Mouse (Mus musculus): Measurements from ENCODE around the gene Olfr714. TPM values are rescaled to one million over a fixed set of nuclear protein-coding genes. Genes with fewer than 3 reads are reported as not detected.
"Not testable (repeated sequence)": the region's sequence is repeated elsewhere in the genome, so short reads cannot be mapped to it uniquely, and the experiment has no call there.

Gene Olfr714
- total RNA-seq (2021): not detected
- long read RNA-seq, experiment 1: 0 reads
- long read RNA-seq, experiment 2: 0 reads

DNA sequence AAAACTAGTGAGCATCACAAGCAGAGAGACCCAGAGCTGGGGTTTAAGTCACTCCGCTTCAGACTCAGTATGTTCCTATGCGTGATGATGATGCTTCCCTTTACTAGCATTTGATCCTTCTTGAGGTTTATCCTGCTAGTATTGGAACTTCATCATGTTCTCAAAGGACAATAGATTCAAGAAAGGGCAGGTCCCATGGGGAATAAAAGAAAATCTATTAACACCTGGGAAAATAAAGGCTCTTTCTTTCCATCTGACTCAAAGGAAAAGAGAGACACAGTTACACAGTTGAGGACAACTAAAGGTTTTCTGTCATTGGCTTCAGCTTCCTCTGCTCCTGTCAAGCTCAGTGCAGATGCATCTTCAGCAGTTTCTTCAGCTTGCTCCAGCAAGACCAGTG, at the start of gene Olfr714:
Olfr714 (plus strand) TSS at position 301 of the 400 bp plus-strand sequence.
- no peak for DNase-seq

DNA sequence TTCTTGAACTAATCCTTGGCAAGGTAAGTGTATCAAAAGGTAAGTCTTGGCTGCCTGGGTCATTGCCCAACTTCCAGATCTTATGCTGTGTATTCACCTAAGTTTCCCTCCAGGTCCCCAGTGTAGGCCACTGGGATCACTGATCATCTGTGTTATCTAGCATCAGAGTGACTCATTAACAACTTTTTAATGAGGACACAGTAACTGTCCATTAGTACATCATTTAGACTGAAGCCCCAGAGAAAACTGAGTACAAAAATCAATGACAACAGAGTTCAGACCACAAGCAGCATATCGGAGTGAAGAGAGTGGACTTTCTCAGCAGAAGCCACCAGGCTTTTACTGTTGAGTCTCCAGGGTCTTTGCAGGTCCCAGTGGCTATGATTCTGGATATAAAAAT, 39.9 kb upstream of the Olfr714 start, which contains the start of gene Olfr713:
Olfr713 (plus strand) TSS at position 301 of the 400 bp plus-strand sequence.
- no peak for DNase-seq

DNA sequence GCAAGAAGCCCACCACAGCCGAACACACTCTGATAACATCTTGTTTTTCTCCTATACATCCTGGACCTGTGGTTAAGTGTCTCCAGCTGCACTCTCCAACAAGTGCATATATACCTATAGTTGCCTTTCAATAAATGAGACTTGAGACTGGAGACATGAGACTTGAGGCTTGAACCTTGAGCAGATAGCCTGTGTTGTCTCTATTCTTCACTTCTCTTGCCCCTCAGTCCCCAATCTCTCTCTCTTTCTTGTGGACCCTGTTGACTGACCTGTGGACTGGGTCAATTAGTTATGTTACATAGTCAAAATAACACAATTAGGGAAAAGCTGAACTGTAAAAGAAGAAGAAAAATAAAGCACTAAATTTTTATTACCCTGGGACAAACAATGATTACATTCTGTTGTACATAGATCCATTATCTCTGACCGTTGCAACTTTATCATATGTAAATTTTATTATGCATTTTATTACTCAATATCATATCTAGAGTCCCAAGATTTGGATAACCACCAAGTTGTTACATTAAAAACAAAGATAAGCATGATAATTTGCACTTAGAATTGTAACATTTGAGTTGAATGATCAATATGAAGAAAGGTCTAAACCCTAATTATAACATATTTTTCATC, 30.7 kb upstream of the Olfr714 start:
- no peak for DNase-seq

DNA sequence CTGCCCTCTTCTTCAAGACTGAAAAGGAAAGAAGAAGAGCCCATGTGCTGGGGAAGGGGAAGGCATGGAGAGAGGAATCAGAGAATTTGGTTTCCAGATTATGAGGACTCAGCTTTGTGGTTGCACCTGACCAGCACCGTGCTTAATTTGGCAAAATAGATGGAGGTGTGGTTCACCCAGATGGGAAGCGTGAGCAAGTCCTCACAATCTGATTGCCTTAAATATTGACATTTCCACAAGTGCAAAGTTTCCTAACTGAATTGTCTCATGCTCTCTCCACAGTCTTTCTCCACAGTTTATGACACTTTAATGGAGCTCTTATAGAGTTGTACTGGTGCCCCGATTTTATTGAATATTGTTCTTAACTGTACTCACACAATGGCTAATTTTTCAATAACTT, 27.6 kb upstream of the Olfr714 start:
- no peak for DNase-seq

DNA sequence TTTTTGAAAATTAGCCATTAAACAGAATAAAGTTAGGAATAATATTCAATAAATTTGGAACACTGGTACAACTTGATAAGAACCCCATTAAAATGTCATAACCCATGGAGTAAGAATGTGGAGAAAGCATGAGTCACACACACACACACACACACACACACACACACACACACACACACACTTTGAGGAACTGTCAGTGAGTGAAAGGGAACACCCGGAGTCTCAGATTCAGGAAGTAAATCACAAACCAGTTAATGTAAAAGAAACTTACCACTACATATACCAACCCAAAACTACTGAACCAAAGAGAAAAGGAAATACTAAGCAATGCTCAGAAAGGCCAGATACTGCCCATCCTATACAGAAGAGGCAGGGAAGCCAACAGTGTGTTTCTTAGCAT, 26.4 kb upstream of the Olfr714 start:
- DNase-seq: no peak

DNA sequence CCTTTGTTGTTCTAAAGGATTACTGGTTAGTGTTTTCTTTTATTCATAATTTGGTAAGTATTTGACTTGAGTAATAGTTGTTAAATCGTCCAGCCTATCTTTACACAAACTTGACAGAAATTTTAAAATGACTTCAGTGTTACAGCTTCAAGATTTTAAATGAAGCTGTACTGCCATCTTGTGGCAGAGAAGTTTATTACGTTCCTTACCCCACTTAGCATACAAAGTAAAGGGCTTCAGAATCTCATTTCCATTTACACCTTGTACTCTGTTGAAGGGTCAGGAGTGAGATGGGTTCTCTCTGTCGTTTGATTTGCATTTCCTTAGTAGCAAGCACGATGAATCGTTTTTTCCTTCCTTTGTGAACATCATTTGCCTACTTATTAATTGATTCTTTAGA, 24.9 kb upstream of the Olfr714 start:
- DNase-seq: no peak

DNA sequence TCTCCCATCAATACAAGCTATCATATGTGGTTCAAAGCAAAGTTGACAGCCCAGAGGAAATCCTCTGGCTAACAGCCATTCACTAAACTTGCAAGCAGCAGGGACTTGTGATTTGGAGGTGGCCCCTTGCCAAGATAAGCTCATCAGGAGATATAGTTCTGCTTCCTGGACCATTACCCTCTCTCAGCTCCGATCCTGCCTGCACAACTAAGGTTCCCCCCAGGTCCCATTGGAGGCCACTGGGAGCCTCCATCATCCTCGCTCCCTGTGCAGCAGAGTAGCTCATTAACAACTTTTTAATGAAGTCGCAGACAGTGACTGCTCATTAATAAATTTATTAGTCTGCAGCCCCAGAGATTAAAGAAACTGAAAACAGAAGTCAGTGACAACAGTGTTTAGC, 23.2 kb upstream of the Olfr714 start:
- DNase-seq: no peak

DNA sequence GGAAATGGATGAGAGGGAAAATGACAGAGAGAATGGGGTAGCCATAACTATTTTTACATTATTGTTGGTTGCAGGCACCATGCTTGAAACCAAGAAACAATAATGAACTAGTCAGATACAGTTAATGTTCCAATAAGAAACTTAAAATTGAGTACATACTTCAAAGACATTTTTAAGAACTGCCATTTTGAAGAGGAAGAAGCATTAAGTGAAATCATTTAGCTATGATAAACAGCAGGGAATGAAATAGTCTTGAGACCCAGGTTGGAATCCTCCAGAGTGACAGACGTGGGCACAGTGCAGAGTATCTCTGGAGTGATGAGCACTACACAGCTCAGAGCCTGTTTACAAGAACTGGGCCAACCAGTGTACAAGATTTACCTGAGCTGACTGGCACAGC, 22.1 kb downstream of the Olfr714 start, which contains the start of gene Olfr17:
Olfr17 (plus strand) TSS at position 301 of the 400 bp plus-strand sequence.
- DNase-seq: no peak

DNA sequence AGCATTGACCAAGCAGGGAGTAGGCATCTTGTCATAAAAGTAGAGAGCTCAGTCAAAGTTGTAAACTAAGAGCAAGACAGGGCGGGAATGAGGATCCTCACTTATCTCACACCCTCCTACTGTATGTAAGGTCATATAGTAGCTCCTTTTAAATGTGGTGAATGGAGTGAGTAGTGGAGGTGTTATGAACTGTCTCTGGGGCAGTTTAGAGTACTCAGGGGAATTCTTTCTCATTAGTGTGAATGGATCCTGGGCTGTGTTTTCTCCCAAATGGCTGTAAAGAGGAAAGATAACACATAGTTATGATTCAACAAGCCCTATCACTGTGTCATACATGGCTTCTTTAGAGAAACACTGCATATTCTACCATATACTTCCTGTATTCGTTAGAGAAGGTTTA, 39.5 kb downstream of the Olfr714 start, which contains the start of gene Olfr715b:
Olfr715b (minus strand) TSS at position 101 of the 400 bp plus-strand sequence.
- not testable (repeated sequence) for DNase-seq

Other genes with a start within 250 kb of the Olfr714 start
- not detected for gene Olfr702, start 237.1 kb upstream of the Olfr714 start, total RNA-seq (2021)
- gene Olfr703, start 227.6 kb upstream of the Olfr714 start, total RNA-seq (2021): not detected
- gene Olfr704, start 207.8 kb upstream of the Olfr714 start, total RNA-seq (2021): not detected
- not detected for gene Olfr705, start 194.1 kb upstream of the Olfr714 start, total RNA-seq (2021)
- not detected for gene Olfr706, start 182.8 kb upstream of the Olfr714 start, total RNA-seq (2021)
- not detected for gene Olfr707, start 169.7 kb upstream of the Olfr714 start, total RNA-seq (2021)
- not detected for gene Olfr1532-ps1, start 163.0 kb upstream of the Olfr714 start, total RNA-seq (2021)
- gene Olfr709-ps1, start 138.8 kb upstream of the Olfr714 start, total RNA-seq (2021): not detected
- not detected for gene Olfr710, start 122.7 kb upstream of the Olfr714 start, total RNA-seq (2021)
- not detected for gene Olfr6, start 107.0 kb upstream of the Olfr714 start, total RNA-seq (2021)
- gene Olfr711, start 95.5 kb upstream of the Olfr714 start, total RNA-seq (2021): not detected
- gene Olfr2, start 64.9 kb upstream of the Olfr714 start, total RNA-seq (2021): not detected
- not detected for gene Olfr713, start 39.8 kb upstream of the Olfr714 start, total RNA-seq (2021)
- not detected for gene Olfr17, start 22.2 kb downstream of the Olfr714 start, total RNA-seq (2021)
- gene Olfr715b, start 39.4 kb downstream of the Olfr714 start, total RNA-seq (2021): not detected
- not detected for gene Olfr715, start 60.1 kb downstream of the Olfr714 start, total RNA-seq (2021)
- gene Olfr716, start 67.3 kb downstream of the Olfr714 start, total RNA-seq (2021): not detected
- not detected for gene Nlrp14, start 96.0 kb downstream of the Olfr714 start, total RNA-seq (2021)
- gene Rbmxl2, start 138.5 kb downstream of the Olfr714 start, total RNA-seq (2021): not detected